Mouse (Mus musculus) urinary bladder, postnatal 0 days (tissue): ENCODE results near the gene Col6a6. TPM values are rescaled to one million over a fixed set of nuclear protein-coding genes. Genes with fewer than 3 reads are reported as not detected.

Source experiments
- polyA plus RNA-seq: library from polyadenylated mRNA; unstranded; fragments of >200 nt; fragmentation: Nextera tagmentation; extraction: Ambion mirVana; gene quantifications from 2 replicates; pipeline ENCODE4 v1.2.1, GENCODE M21; 2015

Gene Col6a6
- polyA plus RNA-seq, result 0.57 and 0.65 TPM in 2 replicates

DNA sequence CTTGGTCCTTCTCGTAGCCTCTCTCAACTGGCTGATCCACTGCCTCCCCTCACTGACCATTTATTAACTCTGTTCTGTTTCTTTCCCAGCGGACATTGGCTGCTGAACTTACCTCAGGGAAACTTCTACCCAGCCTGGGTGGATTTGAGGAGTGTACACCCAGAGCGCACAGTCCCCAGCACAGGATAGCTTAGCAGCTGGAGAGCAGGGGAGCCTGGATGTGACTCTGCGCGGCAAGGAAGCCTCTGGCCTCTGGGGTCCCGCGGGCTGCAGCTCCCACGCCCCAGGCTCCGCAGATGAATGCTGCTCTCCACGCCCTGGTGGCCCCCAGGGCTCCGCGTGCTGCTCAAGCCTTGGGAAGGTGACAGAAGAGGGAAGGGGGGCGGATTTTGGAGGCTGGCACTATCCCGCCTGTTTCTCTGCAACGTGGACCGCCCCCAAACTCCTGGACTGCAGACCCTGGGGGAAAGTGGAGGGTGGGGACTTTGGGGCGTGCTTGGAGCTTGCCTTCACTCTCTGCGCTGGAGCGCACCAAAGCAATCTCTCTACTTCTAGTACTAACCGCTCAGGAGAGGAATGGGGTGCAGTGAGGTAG, at the start of gene Col6a6:
TSS of gene Col6a6 (minus strand) at position 370 of the 595 bp plus-strand sequence.

DNA sequence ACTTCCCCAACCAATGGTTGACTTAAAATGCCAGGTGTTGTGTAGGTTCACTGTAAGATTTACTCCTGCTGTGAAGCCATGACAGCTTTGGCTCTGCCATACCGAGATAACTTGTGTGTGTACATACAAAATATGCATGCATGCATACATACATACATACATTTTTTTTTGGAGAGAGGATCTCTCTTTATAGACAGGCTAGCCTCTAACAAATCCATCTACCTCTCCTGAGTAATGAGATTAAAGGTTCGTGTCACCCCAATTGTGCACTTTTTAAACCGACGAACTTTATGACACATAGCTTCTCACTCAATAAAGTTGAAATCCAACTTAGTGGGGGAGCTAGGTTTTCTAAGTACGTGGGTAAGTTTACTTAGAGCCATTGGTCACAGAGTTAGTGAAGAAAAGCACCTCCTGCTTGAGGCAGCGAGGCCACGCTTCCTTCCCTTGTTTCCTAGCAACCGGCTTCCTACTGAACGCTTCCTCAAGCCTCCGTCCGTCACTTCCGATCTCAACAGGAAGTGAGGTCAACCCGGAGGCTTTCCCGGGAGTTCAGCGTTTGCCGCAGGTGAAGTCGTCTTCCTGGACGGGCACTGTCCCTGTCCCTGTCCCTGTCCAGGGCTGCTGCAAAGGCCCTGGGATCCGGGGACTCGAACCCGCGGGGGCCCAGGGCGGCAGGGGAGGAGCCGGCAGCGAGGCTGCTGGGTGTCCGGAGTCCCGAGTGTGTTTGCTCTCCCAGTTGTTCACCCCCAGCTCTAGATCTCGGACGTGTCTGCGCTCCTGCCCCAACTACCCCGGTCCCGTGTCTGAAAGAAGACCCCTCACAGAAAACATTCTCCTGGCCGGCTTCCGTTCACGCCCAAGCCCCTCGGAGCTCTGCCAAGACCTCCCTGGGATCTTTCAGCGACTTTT, 185.2 kb downstream of the Col6a6 start, which contains the start of gene Pik3r4:
TSS of gene Pik3r4 (plus strand) at position 519 of the 912 bp plus-strand sequence.

Other genes with a start within 250 kb of the Col6a6 start
- 10.1 and 10.8 TPM in 2 replicates for gene Pik3r4, start 185.2 kb downstream of the Col6a6 start, polyA plus RNA-seq
- 0.23 and 0.29 TPM in 2 replicates for gene Col6a5, start 132.5 kb upstream of the Col6a6 start, polyA plus RNA-seq